In the genomic region with DNA sequence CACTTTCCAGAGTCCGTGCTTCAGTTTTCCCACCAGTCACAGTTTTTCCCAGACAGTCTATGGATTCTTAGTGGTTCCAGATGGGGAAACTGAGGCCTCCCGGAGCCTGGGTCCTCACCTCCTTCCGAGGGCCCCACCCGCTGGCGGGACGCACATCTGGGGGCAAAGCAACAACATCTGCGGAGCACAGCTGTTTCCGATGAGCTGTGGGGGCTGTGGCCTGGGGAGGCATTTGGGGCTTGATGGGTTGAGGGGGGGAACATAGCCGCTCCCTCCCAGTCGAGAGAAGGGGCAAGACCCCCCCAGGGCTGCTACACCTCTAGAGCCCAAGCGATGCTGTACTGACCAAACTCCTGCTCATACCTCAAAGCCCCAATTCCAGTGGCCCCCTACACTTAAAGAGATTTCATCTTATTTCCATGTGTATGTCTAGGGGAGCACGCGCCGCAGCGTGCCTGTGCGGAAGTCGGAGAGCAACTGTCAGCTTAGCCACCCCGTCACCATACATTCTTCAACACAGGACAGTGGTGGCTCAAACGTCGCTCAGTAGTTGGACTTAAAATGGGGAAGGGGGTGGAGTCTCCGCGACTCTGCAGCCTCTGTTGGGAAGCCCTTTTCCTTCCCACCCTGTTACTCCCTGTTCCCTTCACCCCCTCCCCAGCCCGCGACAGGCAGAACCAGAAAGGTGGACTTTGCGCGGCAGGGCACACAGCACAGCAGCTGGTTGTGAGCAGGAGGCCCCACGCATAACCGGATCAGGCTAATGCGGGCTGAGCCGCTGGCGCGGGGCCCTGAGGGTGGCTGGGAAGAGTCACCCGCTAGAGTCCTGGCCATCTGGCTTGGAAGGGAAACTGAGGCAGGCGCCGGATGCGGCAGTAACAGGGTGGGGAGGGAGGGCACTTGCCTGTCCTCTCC, we compare ENCODE assay signal across 13 mouse cellular contexts. TPM values are rescaled to one million over a fixed set of nuclear protein-coding genes. Genes with fewer than 3 reads are reported as not detected.
DNase-seq lines count a peak whose midpoint lies in the region; ATAC-seq and TF ChIP-seq lines count a peak whose summit lies in the region.
"Had no signal": no experiment of that assay in that cellular context is flagged by ENCODE, and none has a peak within 500 bp of the region (broad histone marks: within the 10 kb centered on the region; RNA-seq: fewer than 3 reads in every experiment).

No protein-coding gene starts in this region.

- peak overlapping the region; percentile 22; the same call in 1 of the 2 replicates for H3K4me3 ChIP-seq in heart, embryonic 10.5 days
- 0 out of 2 replicates have a peak overlapping the region, but pooled peaks have one; percentile 3 for H3K4me3 ChIP-seq in midbrain, embryonic 10.5 days
- H3K4me3 ChIP-seq in midbrain, embryonic 14.5 days (replicated peaks; ENCODE audit: low read depth, low read length): no peak overlapping the region
- peak overlapping the region; percentile 20; the same call in 1 of the 2 replicates for H3K4me3 ChIP-seq in intestine, postnatal 0 days (ENCODE audit: low read depth, low read length)
- H3K4me3 ChIP-seq: neural tube, embryonic 13.5 days had no signal

- no peak overlapping the region for H3K27ac ChIP-seq in heart, embryonic 10.5 days
- no peak overlapping the region for H3K27ac ChIP-seq in midbrain, embryonic 10.5 days (replicated peaks)
- H3K27ac ChIP-seq in midbrain, embryonic 14.5 days (replicated peaks; ENCODE audit: low read depth, low read length): no peak overlapping the region
- no peak overlapping the region for H3K27ac ChIP-seq in intestine, postnatal 0 days (ENCODE audit: low read depth, low read length)
- H3K27ac ChIP-seq: neural tube, embryonic 13.5 days had no signal

- ATAC-seq in midbrain, embryonic 14.5 days (ENCODE audit: low FRiP score, low TSS enrichment): no peak
- ATAC-seq in intestine, postnatal 0 days: 0 out of 2 replicates have a peak, but pooled peaks have one; percentile 7
- ATAC-seq: forebrain, postnatal 0 days had no signal

- intact Hi-C loops in heart, postnatal 10 days (cut with DNase I): loop anchor here (5.0 kb wide), 1 partner anchor 72 kb away; no protein-coding TSS in a partner anchor

- H3K4me1 ChIP-seq in heart, embryonic 10.5 days: peaks cover 45% of the 10 kb centered on the region
- H3K4me1 ChIP-seq in midbrain, embryonic 10.5 days: peaks cover 43% of the 10 kb centered on the region
- H3K4me1 ChIP-seq in midbrain, embryonic 14.5 days (ENCODE audit: control insufficient read depth, insufficient read depth, low read length): peaks cover 8% of the 10 kb centered on the region; the same call in 1 of the 2 replicates
- peaks cover 6% of the 10 kb centered on the region for H3K4me1 ChIP-seq in intestine, postnatal 0 days (replicated peaks; ENCODE audit: control insufficient read depth, insufficient read depth, low read length)

- no peak overlapping the region for H3K9ac ChIP-seq in midbrain, embryonic 14.5 days (replicated peaks; ENCODE audit: low read length)
- peak overlapping the region; percentile 26; the same call in 1 of the 2 replicates for H3K9ac ChIP-seq in intestine, postnatal 0 days (ENCODE audit: low read depth, low read length)
- H3K9ac ChIP-seq: forebrain, postnatal 0 days; neural tube, embryonic 13.5 days had no signal

- DNase-seq in heart, embryonic 10.5 days (ENCODE audit: low spot score): no peak
- no peak for DNase-seq in heart, postnatal 10 days
- no peak for DNase-seq in midbrain, embryonic 10.5 days (ENCODE audit: low spot score)
- no peak for DNase-seq in midbrain, embryonic 14.5 days
- peak; percentile 45 for DNase-seq in retina, postnatal 7 days (ENCODE audit: low read depth, low spot score)
- no peak for DNase-seq in frontal cortex, postnatal 10 days (ENCODE audit: low spot score in 2 of 2)
- DNase-seq in adipocyte (ENCODE audit: low spot score): no peak
- DNase-seq: B cell, adult 2 months; cerebellum, adult 2 months; forebrain, postnatal 0 days; lung, postnatal 4 days had no signal

- H3K4me2 ChIP-seq in midbrain, embryonic 14.5 days (ENCODE audit: low read length): no peak overlapping the region
- H3K4me2 ChIP-seq in intestine, postnatal 0 days (replicated peaks; ENCODE audit: low read depth): peak overlapping the region; percentile 62
- H3K4me2 ChIP-seq: neural tube, embryonic 13.5 days had no signal

- 13% methylated on average over 36 of the region's 36 CpGs for WGBS in heart, embryonic 10.5 days
- 14% methylated on average over 36 of the region's 36 CpGs for WGBS in midbrain, embryonic 10.5 days
- WGBS in midbrain, embryonic 14.5 days: 17% methylated on average over 36 of the region's 36 CpGs
- WGBS in intestine, postnatal 0 days: 20% methylated on average over 36 of the region's 36 CpGs

- TF ChIP-seq CTCF in intestine, postnatal 0 days (IDR thresholded peaks at IDR 0.05; ENCODE audit: low read depth): no peak

- H3K36me3 ChIP-seq in heart, embryonic 10.5 days: no peaks in the 10 kb centered on the region
- no peaks in the 10 kb centered on the region for H3K36me3 ChIP-seq in midbrain, embryonic 10.5 days
- no peaks in the 10 kb centered on the region for H3K36me3 ChIP-seq in midbrain, embryonic 14.5 days (ENCODE audit: control insufficient read depth, insufficient read depth, low read length)
- H3K36me3 ChIP-seq in intestine, postnatal 0 days (ENCODE audit: control insufficient read depth, insufficient read depth): no peaks in the 10 kb centered on the region; the same call in 1 of the 2 replicates
- H3K36me3 ChIP-seq: neural tube, embryonic 13.5 days had no signal

- peaks cover 7% of the 10 kb centered on the region; the same call in 1 of the 2 replicates for H3K9me3 ChIP-seq in heart, embryonic 10.5 days
- no peaks in the 10 kb centered on the region for H3K9me3 ChIP-seq in midbrain, embryonic 10.5 days (replicated peaks)
- no peaks in the 10 kb centered on the region for H3K9me3 ChIP-seq in midbrain, embryonic 14.5 days (ENCODE audit: control insufficient read depth, low read length)
- H3K9me3 ChIP-seq in intestine, postnatal 0 days (ENCODE audit: control insufficient read depth): no peaks in the 10 kb centered on the region
- H3K9me3 ChIP-seq: neural tube, embryonic 13.5 days had no signal

- H3K27me3 ChIP-seq in heart, embryonic 10.5 days (ENCODE audit: insufficient read depth, poor library complexity, severe bottlenecking): peaks cover 99% of the 10 kb centered on the region
- H3K27me3 ChIP-seq in midbrain, embryonic 10.5 days (ENCODE audit: low read depth, poor library complexity, severe bottlenecking): peaks cover 100% of the 10 kb centered on the region
- H3K27me3 ChIP-seq in midbrain, embryonic 14.5 days (ENCODE audit: control insufficient read depth, insufficient read depth, low read length): peaks cover 69% of the 10 kb centered on the region
- peaks cover 8% of the 10 kb centered on the region; the same call in 1 of the 2 replicates for H3K27me3 ChIP-seq in intestine, postnatal 0 days (replicated peaks; ENCODE audit: control insufficient read depth, insufficient read depth, low read length)

RNA-seq across cellular contexts. Expression of gene Nrtn, which starts 2.8 kb away (rescaled TPM):
- polyA plus RNA-seq in heart, embryonic 10.5 days (2016; fragmentation: Nextera tagmentation; extraction: Ambion mirVana): 3.3 and 7.4 TPM in 2 replicates
- total RNA-seq in heart, postnatal 10 days (2021): 10 to 100 TPM; 19.0 to 21.0 TPM
- 4.1 and 5.6 TPM in 2 replicates for polyA plus RNA-seq in midbrain, embryonic 10.5 days (2016; fragmentation: Nextera tagmentation; extraction: Ambion mirVana)
- polyA plus RNA-seq in midbrain, embryonic 14.5 days (2014; fragmentation: Nextera tagmentation; extraction: Ambion mirVana): 4.4 and 7.3 TPM in 2 replicates
- 20.6 and 21.0 TPM in 2 replicates for polyA plus RNA-seq in intestine, postnatal 0 days (2015; fragmentation: Nextera tagmentation; extraction: Ambion mirVana)

RNA-seq across cellular contexts. Expression of gene Dus3l, which starts 10.0 kb away (rescaled TPM):
- 39.6 and 41.4 TPM in 2 replicates for polyA plus RNA-seq in heart, embryonic 10.5 days (2016; fragmentation: Nextera tagmentation; extraction: Ambion mirVana)
- 10 to 100 TPM; 21.0 to 23.0 TPM for total RNA-seq in heart, postnatal 10 days (2021)
- polyA plus RNA-seq in midbrain, embryonic 10.5 days (2016; fragmentation: Nextera tagmentation; extraction: Ambion mirVana): 44.7 and 45.6 TPM in 2 replicates
- 72.8 and 73.7 TPM in 2 replicates for polyA plus RNA-seq in midbrain, embryonic 14.5 days (2014; fragmentation: Nextera tagmentation; extraction: Ambion mirVana)
- polyA plus RNA-seq in intestine, postnatal 0 days (2015; fragmentation: Nextera tagmentation; extraction: Ambion mirVana): 16.1 and 16.6 TPM in 2 replicates

RNA-seq across cellular contexts. Expression of gene Prr22, which starts 15.5 kb away (rescaled TPM):
- polyA plus RNA-seq in heart, embryonic 10.5 days (2016; fragmentation: Nextera tagmentation; extraction: Ambion mirVana): 1.3 and 2.1 TPM in 2 replicates
- under 1 TPM; 0.27 to 0.43 TPM for total RNA-seq in heart, postnatal 10 days (2021)
- 1.5 and 2.2 TPM in 2 replicates for polyA plus RNA-seq in midbrain, embryonic 10.5 days (2016; fragmentation: Nextera tagmentation; extraction: Ambion mirVana)
- polyA plus RNA-seq in midbrain, embryonic 14.5 days (2014; fragmentation: Nextera tagmentation; extraction: Ambion mirVana): 0.63 and 0.78 TPM in 2 replicates
- polyA plus RNA-seq in intestine, postnatal 0 days (2015; fragmentation: Nextera tagmentation; extraction: Ambion mirVana): 0.25 and 0.51 TPM in 2 replicates

RNA-seq across cellular contexts. Expression of gene Vmac, which starts 36.7 kb away (rescaled TPM):
- polyA plus RNA-seq in heart, embryonic 10.5 days (2016; fragmentation: Nextera tagmentation; extraction: Ambion mirVana): 10.2 and 12.7 TPM in 2 replicates
- total RNA-seq in heart, postnatal 10 days (2021): 1 to 10 TPM; 5.4 to 9.8 TPM
- 12.0 and 16.5 TPM in 2 replicates for polyA plus RNA-seq in midbrain, embryonic 10.5 days (2016; fragmentation: Nextera tagmentation; extraction: Ambion mirVana)
- polyA plus RNA-seq in midbrain, embryonic 14.5 days (2014; fragmentation: Nextera tagmentation; extraction: Ambion mirVana): 17.6 and 18.5 TPM in 2 replicates
- 9.6 and 13.4 TPM in 2 replicates for polyA plus RNA-seq in intestine, postnatal 0 days (2015; fragmentation: Nextera tagmentation; extraction: Ambion mirVana)

RNA-seq across cellular contexts. Expression of gene Ndufa11, which starts 37.0 kb away (rescaled TPM):
- 518 and 632 TPM in 2 replicates for polyA plus RNA-seq in heart, embryonic 10.5 days (2016; fragmentation: Nextera tagmentation; extraction: Ambion mirVana)
- total RNA-seq in heart, postnatal 10 days (2021): 100 to 1,000 TPM; 794 to 859 TPM
- polyA plus RNA-seq in midbrain, embryonic 10.5 days (2016; fragmentation: Nextera tagmentation; extraction: Ambion mirVana): 385 and 393 TPM in 2 replicates
- 478 and 643 TPM in 2 replicates for polyA plus RNA-seq in midbrain, embryonic 14.5 days (2014; fragmentation: Nextera tagmentation; extraction: Ambion mirVana)
- 660 and 718 TPM in 2 replicates for polyA plus RNA-seq in intestine, postnatal 0 days (2015; fragmentation: Nextera tagmentation; extraction: Ambion mirVana)
